Mouse (Mus musculus) kidney, postnatal 4 days (tissue): ENCODE results near the gene Msi2.

Source experiments
- DNase-seq, 2 experiments: peaks; one replicate each; pipeline ENCODE4 v3.0.0; 2021; ENCODE audit warnings: mixed read lengths in 2 of 2

Msi2 gene

DNA sequence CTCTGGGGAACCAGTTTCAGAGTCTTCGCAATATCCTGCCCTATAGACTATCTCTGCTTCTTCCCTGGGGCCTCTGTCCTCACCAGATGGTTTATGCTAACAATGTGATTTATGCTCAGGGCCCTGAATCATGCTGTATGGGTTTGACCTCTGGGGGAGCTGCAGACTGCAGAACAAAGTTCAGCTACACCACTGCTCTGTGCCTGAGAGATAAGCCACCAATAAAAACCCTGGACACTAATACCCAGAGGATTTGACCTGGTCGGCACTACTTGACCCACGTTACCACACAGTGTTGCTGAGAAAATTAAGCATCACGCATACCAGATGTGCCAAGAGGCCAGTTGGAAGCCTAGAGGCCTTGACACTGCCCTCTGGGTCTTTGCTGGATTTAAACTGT, 420.8 kb downstream of the Msi2 start:
- peak; percentile 53 to 66 for DNase-seq

DNA sequence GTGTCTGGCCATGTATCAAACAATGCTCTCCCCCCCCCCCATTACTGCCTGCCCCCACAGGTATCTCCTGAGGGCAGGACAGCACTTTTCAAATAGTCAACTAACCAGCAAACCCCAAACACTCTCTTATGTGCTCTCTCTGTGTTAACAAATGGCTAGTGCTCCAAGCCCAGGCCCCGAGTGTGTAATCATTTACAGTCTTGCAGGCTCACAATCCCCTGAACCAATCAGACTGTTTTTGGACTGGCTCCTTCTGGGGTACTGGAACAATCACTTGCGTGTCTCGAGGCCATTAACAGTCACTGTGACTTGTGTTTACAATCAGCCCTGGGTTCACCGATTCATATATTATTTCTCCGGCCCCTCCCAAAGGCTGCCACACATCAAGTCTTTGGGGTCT, 423.0 kb downstream of the Msi2 start:
- peak in 1 of 2 experiments; percentile 69 for DNase-seq

DNA sequence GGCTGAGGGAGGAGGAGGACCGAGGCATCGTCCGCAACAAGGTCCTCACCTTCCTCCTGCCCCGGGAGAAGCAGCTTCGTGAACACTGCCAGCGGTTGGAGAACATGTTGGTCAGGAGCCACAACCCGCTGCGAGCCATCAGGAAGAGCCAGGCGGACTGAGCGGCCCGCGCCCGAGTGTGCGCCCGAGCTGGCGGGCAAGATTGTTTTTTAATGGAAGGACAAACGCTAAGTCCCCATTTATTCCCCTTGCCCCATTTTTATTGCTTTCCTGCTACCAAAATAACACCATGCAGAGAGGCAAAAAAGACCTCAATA, 424.0 kb downstream of the Msi2 start:
- DNase-seq, result no peak

DNA sequence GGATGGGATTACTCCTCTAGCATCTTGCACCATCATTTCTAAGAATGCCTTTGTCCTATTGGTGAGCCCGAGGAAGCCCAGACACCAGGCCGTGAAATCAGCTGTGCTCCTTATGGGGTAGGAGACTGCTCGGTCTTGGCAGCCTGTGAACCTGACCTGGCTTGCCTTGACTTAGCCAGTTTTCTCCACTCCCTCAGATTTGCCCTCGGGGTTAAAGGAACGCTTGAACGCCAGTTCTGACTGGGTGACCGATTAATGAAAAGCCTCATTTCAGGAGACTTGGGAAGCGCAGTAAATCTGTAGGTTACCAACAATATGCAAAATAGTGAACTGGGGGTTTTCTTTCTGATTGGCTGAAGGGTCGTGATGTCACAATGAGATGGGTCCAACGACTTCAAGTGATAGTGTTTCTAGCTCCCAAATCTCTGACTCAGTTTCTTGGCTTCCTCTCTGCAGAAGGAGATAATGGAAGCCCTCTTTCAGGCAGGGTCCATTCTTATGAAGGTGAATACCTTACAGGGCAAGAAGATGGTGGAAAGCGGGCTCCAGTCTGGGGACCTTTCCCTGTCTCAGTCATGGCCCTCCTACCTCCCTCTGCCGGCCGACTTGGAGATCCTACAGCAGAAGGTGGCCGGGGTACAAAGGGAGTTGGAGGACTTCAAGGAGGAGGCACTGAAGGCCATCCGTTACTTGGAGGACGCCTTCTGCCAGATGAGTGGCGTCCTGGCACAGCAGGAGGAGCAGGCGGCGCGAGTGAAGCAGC, 424.5 kb downstream of the Msi2 start, which contains the start of gene Ccdc182:
Ccdc182 (plus strand) TSS at position 428 of the 763 bp plus-strand sequence.
- peak in 1 of 2 experiments; percentile 55 for DNase-seq

DNA sequence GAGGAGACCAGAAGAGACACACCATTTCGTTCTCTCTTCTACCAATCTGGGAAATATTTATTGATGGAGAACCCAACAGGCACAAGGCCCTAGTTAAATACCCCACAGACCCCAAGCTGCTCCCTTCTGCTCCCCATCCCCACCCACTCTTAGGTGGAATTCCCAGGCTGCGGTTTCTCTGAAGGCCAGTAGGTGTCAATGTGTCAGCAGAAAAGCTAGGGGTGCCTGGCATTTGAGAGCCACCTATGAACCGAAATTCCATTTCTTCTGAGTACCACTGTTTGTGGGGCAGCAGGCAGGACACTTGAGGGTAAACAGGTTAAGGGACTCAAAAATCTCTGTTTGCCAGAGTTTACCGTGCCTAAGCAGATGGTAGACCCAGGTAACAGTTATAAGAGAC, 426.6 kb downstream of the Msi2 start:
- peak in 1 of 2 experiments; percentile 55 for DNase-seq

DNA sequence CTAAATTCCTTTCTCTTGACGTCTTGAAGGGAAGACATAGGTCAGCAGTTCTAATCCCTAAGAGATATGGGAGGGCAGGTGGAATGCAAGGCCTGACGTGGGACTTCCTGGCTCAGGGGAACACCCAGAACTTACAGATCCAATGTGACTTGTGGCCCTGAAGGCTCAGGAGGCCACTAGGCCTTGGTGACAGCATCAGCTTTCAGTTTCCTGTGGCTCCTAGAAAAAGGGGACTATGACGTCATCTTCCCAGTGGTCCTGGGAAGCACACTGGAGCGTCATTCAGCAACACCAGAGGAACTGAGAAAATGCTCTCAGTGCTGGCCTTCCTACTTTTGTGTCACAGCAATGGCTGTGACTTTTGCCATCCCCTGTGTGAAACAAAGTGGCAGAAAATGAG, 427.1 kb downstream of the Msi2 start:
- DNase-seq, result no peak
